Mouse (Mus musculus) adipocyte (in vitro differentiated cells): ENCODE results near the gene Zscan4e.
"Not testable (repeated sequence)": the region's sequence is repeated elsewhere in the genome, so short reads cannot be mapped to it uniquely, and the experiment has no call there.

Experiments
- DNase-seq: peaks from one replicate; pipeline ENCODE4 v3.0.0-alpha.2; 2016; ENCODE audit warnings: low spot score

The Zscan4e gene

GRCm38 (mm10) chr7:11310582-11310981, at the start of gene Zscan4e:
TSS of gene Zscan4e (minus strand) at chr7:11310682.
- not testable (repeated sequence) for DNase-seq
